Mouse (Mus musculus) layer of hippocampus, postnatal 14 days (tissue): Measurements from ENCODE around the gene Ceacam2. TPM values are rescaled to one million over a fixed set of nuclear protein-coding genes. Genes with fewer than 3 reads are reported as not detected.
A peak's percentile ranks its signal among the peaks of the same experiment; 100 is the strongest.
"Not testable (repeated sequence)": the region's sequence is repeated elsewhere in the genome, so short reads cannot be mapped to it uniquely, and the experiment has no call there.

Experiments used
- DNase-seq, 2 experiments: peaks; one replicate each; pipeline ENCODE4 v3.0.0; 2021 to 2022; ENCODE audit warnings: low spot score in 2 of 2, mixed read lengths in 1 of 2
- total RNA-seq, 2 experiments: library from RNA; stranded (reverse); gene quantifications; 2 replicates each; pipeline ENCODE4 v1.2.3; 2021

The Ceacam2 gene
- total RNA-seq, 2 experiments from 2014 or later, result 0.14 to 0.23 TPM

DNA sequence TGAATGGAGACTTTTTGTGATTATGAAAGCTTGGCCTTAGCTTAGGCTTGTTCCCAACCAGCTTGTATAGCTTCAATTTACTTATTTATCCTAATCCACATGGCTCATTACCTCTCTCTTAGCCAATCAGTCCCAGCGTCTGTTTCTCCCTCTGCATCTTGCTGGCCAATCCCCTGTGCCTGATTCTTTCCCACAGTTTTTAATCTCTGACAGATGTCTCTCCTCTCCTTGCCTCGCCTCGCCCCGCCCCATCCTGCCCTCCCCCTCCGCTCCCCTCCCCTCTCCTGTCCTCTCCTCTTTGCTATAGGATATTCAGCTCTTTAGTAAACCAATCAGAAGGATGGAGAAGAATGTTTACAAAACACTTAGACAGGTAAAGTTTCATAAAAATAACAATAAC is 54.6 kb downstream of the Ceacam2 start:
- DNase-seq, result no peak

DNA sequence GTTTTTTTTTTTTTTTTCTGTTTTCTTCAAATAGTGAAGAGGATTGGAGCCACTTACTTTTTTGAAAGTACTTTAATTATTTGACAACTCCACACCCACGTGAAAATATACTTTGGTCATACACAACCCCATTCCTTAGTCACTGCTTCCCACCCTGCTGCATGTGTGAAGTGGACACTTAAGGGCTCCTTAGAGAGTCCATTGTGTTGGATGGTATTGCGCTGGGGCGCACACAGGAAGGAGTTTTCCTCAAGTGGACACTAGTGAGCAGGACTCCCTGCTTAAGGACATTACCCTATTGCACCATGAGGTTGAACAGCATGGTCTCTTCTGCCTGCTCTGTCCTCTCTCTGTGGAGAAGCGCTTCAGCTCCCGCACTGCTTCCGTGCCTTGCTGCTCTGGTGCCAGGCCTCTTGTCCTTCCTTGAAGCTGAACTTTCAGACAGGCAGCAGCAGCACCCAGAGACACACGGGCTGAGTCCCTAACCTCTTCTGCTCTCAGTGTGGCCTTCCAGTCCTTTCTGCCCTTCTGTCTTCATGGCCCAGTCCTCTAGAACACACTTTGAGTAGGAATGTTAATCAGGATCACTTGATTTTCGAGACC is 56.4 kb downstream of the Ceacam2 start:
- no peak for DNase-seq

- DNase-seq, result not testable (repeated sequence)
These were observed 58.9 kb downstream of the Ceacam2 start for GRCm38 (mm10) chr7:25480791-25481190.

GRCm38 (mm10) chr7:25479440-25479839 is 60.2 kb downstream of the Ceacam2 start:
- DNase-seq, result peak; percentile 21 to 37

DNA sequence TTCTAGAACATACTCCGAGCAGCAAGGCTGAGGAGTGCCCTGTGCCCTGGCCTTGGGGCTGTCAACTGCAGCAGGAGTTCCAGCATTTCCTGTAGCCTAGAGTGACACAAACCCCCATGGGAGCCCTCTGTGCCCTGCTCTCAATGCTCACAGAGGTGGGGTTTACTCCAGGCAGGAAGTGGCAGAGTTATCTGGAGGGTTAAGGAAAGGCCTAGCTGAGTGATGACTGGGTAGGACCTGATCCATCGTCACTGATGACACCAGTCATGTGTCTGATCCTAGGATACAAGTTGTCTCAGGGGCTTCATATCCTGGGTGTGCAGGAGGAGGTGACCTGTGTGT is 61.9 kb downstream of the Ceacam2 start:
- DNase-seq, result not testable (repeated sequence)

GRCm38 (mm10) chr7:25477091-25477751 is 62.4 kb downstream of the Ceacam2 start, which contains the start of gene Ceacam1:
Ceacam1 (minus strand) TSS chr7:25477603.
- DNase-seq, result peak in 1 of 2 experiments; percentile 9

DNA sequence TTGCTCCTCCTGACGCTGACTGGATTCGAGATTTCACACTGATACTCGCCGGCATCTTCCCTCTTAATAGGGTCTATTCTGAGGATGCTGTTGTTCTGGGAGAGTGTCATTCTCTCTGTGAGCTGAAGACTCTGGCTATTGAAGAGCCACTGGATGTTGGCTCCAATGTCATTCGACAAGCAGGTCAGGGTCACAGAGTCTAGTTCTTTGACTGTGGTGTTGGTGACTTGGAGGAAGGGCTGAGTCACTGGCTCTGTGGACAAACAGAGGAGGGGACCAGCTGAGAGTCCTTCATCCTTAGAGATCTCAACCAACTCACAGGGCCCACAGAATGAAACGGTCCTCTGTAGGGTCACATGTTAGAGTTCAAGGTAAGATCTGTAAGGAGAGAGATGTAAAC is 67.8 kb downstream of the Ceacam2 start:
- DNase-seq, result not testable (repeated sequence)

Other genes starting within 250 kb of the Ceacam2 start
- gene Pafah1b3, start 241.9 kb downstream of the Ceacam2 start, total RNA-seq, result 10 to 100 TPM; 35.3 to 37.1 TPM
- not detected for gene Prr19, start 238.4 kb downstream of the Ceacam2 start, total RNA-seq
- 10 to 100 TPM; 43.2 to 46.9 TPM for gene Tmem145, start 233.8 kb downstream of the Ceacam2 start, total RNA-seq
- gene Megf8, start 222.7 kb downstream of the Ceacam2 start, total RNA-seq, result 10 to 100 TPM; 86.7 to 87.9 TPM
- gene Cnfn, start 170.1 kb downstream of the Ceacam2 start, total RNA-seq, result not detected
- 1 to 10 TPM; 7.3 to 8.3 TPM for gene Lipe, start 141.1 kb downstream of the Ceacam2 start, total RNA-seq
- not detected for gene Cxcl17, start 127.0 kb downstream of the Ceacam2 start, total RNA-seq
- 1 to 10 TPM; 2.5 to 3.1 TPM for gene Ceacam1, start 62.3 kb downstream of the Ceacam2 start, total RNA-seq
- gene Erich4, start 76.0 kb upstream of the Ceacam2 start, total RNA-seq, result under 1 TPM in 1 of 2 experiments, not detected in 1; 0.57 TPM
- 10 to 100 TPM; 37.3 to 39.2 TPM for gene Dmac2, start 79.6 kb upstream of the Ceacam2 start, total RNA-seq
- gene B3gnt8, start 86.8 kb upstream of the Ceacam2 start, total RNA-seq, result 1 to 10 TPM; 1.9 to 2.0 TPM
- gene Bckdha, start 119.1 kb upstream of the Ceacam2 start, total RNA-seq, result 10 to 100 TPM; 38.3 to 42.6 TPM
- gene Exosc5, start 119.3 kb upstream of the Ceacam2 start, total RNA-seq, result 10 to 100 TPM; 29.3 to 29.8 TPM
- 10 to 100 TPM; 16.4 to 29.3 TPM for gene Tmem91, start 135.3 kb upstream of the Ceacam2 start, total RNA-seq
- gene B9d2, start 140.9 kb upstream of the Ceacam2 start, total RNA-seq, result 10 to 100 TPM; 21.9 to 25.3 TPM
- 1 to 10 TPM; 8.1 to 8.9 TPM for gene Tgfb1, start 147.1 kb upstream of the Ceacam2 start, total RNA-seq
- gene Ccdc97, start 179.2 kb upstream of the Ceacam2 start, total RNA-seq, result 10 to 100 TPM; 50.1 to 50.5 TPM
- gene Hnrnpul1, start 214.9 kb upstream of the Ceacam2 start, total RNA-seq, result 100 to 1,000 TPM; 114 to 119 TPM
- 10 to 100 TPM; 46.7 to 47.9 TPM for gene Axl, start 248.8 kb upstream of the Ceacam2 start, total RNA-seq